Mouse (Mus musculus): Measurements from ENCODE around the gene Gm17018.

The Gm17018 gene

DNA sequence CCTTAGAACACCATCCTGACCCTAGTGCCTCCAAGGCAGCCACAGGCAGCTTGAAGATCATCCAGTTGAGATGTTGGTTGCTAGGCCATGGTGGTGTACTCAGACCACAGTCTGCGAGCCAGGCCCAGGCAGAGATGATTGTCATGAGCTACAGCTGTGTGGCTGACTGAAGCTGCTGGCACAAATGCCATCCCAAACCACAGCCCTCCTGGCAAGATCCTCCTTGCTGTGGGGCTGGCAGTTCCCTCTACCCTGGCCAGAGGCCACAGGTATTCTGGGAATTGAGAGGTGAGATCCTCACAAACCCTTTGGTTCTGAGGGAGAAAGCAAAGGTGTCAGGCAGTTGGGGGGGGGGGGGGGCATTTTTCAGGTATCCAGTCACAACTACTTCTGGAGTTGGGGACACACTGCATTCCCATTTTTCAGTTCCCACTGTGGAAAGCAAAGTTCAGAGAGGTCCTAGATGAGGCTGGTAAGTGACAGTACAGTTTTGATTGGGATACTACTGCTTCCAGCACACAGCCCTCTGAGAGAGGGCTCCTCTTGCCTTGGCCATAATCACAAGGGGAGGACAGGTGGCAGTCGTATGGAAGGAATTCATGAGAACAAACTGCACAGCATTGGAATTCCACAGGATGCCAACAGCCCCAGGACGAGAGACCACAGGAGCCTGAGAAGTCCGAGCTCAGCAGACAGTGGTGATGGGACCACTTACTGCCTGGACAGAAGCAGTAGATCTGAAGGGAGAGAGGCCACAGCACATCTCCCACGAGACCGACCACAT is 27.3 kb downstream of the Gm17018 start:
- DNase-seq (ENCODE audit: low read depth, low spot score), result no peak

- DNase-seq (ENCODE audit: low read depth, low spot score), result no peak
These were observed 29.3 kb downstream of the Gm17018 start for GRCm38 (mm10) chr19:45589761-45590160.

GRCm38 (mm10) chr19:45591704-45592103 is 31.3 kb downstream of the Gm17018 start:
- no peak for DNase-seq (ENCODE audit: low read depth, low spot score)

- DNase-seq (ENCODE audit: low read depth, low spot score), result no peak
These were observed 32.5 kb downstream of the Gm17018 start for GRCm38 (mm10) chr19:45592916-45593315.

DNA sequence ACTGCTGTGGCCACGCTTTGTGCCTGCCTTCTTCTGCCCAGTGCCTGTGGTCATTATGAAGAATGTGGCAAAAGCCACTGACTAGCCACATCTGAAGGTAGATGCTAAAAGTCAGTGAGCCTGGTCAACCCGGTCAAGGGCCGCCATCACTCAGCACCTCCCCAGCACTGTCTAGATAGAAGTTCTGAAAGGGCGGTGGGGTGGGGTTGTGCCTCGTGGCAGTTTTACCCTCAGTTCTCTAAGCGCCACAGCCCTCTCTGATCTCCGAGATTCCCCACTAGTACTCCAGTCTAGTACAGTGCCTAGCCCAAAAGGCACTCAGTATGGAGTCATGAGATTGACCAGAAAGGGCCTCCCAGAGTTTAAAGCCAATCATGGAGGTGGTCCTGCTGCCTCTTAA is 33.7 kb downstream of the Gm17018 start:
- DNase-seq (ENCODE audit: low read depth, low spot score), result no peak

DNA sequence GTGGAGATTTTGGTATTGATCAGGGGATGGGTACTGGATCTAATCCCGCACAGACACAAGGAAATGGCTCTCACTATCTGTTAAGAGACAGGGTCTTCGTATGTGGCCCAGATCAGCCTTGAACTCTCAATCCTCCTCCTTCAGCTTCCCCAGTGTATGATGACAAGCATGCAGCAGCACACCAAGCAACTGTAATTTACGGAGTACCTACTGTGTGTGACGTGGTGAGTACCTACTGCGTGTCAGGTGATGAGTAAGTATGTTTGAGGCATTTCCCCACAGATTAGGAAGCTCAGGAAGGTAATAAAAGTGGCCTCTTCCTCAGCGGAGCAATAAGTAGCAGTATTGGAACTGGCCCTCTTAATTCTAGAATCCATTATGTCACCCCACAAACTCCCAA is 35.1 kb downstream of the Gm17018 start:
- DNase-seq (ENCODE audit: low read depth, low spot score), result no peak

GRCm38 (mm10) chr19:45596019-45596418 is 35.6 kb downstream of the Gm17018 start:
- DNase-seq (ENCODE audit: low read depth, low spot score), result no peak

- no peak for DNase-seq (ENCODE audit: low read depth, low spot score)
These were observed 36.0 kb downstream of the Gm17018 start for GRCm38 (mm10) chr19:45596434-45596833.

DNA sequence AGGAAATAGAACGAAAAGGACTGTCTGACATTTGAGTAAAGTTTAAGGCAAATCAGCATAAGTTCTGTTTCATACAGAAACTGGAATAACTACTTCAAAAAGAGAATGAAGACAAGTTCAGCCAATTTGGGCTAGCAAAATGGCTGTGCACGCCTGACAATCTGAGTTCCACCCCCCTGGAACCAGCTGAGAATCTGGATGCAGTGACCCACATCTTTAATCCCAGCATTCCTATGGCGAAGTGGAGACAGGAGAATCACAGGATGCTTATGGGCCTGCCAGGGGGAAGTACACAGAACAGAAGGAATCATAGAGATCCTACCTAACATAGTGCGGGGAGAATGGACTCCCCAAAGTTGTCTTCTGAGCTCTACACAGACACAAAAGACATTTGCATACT is 36.7 kb downstream of the Gm17018 start:
- DNase-seq (ENCODE audit: low read depth, low spot score), result no peak

DNA sequence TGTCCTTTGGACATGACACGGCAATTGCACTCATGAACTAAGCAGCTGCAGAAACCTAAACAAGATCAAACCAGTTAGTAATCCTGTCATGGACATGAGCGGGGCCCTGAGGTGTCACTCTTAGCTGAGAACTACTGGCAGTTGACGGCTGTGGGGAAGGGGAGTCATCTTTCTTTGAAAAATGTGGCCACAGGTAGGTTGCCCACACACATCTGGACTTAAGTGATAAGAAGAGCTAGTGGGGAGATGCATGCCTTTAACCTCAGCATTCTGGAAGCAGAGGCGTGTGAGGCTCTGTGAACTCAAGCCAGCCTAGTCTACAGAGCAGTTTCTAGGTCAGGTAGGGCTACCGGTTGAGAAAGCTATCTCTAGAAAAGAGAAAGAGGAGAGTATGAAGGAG is 42.2 kb downstream of the Gm17018 start:
- DNase-seq (ENCODE audit: low read depth, low spot score), result no peak

DNA sequence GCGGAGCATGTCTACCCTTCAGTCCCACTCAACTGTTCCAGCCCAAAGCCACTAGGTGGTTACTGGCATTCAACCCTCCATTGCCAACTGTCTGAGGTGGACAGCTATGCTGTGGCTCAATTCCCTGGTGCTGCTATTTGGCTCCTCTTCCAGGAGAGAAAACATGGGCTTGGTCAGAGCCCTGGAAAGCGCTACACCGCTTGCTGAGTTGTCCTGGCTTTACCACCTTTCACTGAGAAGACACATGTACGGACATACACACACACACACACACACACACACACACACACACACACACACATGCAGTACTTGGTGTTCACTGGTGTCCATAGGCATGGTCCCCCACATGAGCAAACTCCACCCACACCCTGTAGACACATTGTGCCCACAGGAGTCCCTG is 46.3 kb downstream of the Gm17018 start:
- no peak for DNase-seq (ENCODE audit: low read depth, low spot score)

GRCm38 (mm10) chr19:45607479-45607878 is 47.1 kb downstream of the Gm17018 start:
- no peak for DNase-seq (ENCODE audit: low read depth, low spot score)

DNA sequence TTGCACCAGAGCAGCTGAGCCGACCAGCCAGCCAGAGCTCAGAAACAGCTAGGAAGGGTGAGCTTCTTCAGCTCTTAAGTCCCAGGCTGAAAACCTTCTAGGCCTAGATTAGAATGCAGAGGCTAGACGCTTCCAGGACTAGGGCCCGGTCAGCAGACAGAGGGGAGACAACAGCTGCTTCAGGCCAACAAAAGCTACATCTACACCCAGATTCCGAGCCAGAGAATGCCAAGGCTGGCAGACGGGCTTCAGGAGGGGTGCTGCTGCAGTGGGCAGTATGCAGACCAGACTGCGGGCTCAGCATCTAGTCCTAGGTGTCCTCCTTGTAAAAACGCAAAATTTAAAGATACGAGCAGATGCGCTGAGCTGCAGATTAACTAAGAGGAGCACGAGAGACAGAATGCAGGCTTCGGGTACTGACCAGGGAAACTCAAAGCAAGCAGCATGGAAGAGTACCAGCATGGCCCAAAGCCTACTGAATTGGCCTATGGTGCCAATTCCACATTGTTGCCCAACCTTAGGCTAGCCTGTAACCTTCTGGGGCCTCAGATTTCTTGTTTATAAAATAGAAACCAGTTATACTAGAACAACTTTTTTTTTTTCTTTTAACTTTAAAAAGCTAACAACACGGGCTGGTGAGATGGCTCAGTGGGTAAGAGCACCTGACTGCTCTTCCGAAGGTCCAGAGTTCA is 48.4 kb downstream of the Gm17018 start:
- no peak for DNase-seq (ENCODE audit: low read depth, low spot score)

DNA sequence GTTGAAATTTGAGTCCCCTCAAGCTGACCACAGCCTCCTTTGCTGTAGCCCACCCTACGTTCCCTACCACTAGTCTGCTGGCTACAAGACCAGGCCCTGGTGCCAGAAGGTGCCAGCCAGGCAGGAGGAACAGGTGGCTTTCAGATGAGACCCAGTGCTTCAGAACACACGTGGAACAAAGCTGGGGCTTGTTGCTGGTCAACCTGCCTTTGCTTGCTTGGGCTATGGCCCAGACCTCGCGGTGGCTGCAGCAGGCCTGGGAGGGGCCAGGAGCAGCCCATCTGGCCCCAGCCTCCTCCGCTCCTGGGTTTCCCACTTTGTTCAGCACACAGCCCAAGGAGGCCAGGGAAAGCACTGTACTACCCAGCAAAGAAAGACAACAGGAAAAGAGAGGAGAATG is 50.4 kb downstream of the Gm17018 start:
- DNase-seq (ENCODE audit: low read depth, low spot score), result no peak

GRCm38 (mm10) chr19:45614375-45614774 is 54.0 kb downstream of the Gm17018 start:
- DNase-seq (ENCODE audit: low read depth, low spot score), result no peak

DNA sequence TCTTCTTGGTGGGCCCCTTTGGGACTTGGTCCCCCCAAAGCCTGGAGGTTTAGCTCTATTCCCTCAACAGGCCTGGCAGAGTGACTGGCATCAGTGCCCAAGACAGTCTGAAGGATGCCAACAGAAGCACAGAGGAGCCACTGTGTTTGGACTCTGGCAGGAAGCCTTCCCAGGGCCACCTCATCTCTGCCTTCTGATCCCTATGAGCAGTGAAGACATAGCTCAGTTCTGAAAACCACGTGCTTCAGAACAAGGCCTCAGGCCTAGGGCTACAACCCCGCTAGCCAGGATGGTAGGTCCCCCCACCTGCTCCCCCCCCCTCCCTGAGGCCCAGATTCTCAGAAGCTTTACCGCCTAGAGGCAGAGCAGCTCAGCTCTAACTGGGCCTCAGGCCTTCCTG is 54.5 kb downstream of the Gm17018 start:
- DNase-seq (ENCODE audit: low read depth, low spot score), result no peak

GRCm38 (mm10) chr19:45615415-45616213 is 55.2 kb downstream of the Gm17018 start:
- DNase-seq (ENCODE audit: low read depth, low spot score), result no peak

DNA sequence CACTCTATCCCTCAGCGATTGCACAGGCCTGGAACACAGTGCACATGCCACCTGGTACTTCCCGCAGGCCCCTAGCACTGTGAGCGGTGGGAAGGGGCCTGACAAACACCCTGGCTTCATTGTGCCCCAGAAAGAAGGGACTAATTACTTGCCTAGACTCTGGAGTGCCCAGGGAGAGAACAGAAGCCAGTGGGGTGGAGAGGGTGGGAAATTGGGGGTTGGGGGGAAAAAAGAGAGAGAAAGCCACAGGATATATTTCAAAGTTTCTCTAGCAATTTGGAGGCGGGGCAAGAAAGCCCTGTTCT is 55.8 kb downstream of the Gm17018 start:
- DNase-seq (ENCODE audit: low read depth, low spot score), result no peak

DNA sequence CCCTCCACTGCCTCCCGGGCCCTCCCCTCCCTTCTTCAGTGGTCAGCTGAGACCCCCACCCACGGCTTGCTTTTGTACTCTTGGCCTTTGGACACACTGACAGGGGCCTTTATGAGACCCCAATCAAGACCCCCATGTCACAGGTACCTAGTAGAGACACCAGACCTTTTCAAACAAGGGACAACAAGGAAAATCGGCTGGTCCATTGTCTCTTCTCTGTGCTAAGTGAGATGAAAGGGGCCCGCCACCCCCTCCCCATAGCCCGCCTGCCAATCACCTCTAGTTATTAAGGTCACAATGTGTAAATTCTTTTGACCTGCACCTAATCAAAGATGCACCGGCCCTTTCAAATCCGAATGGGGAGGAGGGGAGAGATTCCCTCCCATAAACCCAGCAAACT is 56.3 kb downstream of the Gm17018 start:
- DNase-seq (ENCODE audit: low read depth, low spot score), result no peak

GRCm38 (mm10) chr19:45618184-45618583 is 57.8 kb downstream of the Gm17018 start:
- DNase-seq (ENCODE audit: low read depth, low spot score), result no peak

DNA sequence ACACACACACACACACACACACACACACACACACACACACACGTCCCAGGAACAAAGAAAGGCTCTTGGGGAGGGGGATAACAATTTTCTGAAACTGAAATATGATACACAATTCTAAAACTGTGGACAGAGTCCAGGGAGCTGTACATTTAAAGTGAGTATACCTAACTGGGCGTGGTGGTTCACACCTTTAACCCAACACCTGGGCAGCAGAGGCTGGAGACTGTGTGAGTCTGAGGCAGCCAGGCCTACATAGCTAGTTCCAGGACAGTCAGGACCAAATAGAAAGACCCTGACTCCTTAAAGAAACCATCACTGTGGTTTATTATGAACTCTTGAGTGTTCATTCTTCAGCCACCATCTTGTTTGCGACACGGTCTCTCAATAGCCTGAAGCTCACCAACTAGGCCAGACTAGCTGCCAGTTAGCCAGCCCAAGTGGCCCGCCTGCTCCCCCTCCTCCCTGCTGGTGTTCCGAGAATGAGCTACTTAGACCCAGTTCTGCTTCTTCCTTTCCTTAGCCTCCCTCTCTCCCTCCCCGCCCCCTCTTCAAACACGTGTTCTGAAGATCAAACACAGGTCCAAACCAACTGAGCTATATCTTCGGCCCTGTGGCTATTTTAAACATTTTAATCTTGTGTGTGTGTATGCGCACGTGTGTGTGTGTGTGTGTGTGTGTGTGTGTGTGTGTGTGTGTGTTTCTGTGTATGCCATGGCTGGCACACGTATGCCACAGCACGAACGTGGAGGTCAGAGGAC is 59.5 kb downstream of the Gm17018 start:
- DNase-seq (ENCODE audit: low read depth, low spot score), result no peak

- DNase-seq (ENCODE audit: low read depth, low spot score), result no peak
These were observed 60.6 kb downstream of the Gm17018 start for GRCm38 (mm10) chr19:45621061-45621460.
